Mouse (Mus musculus) liver, postnatal 0 days (tissue): ENCODE data around the gene Mgat5. TPM values are rescaled to one million over a fixed set of nuclear protein-coding genes. Genes with fewer than 3 reads are reported as not detected.

Experiments used
- ATAC-seq: fragments of 200-750 bp; cut with Nextera tagmentation; 2 replicates; pipeline ENCODE4 v1.8.0; 2017; ENCODE audit warnings: mild to moderate bottlenecking, moderate library complexity
- DNase-seq: peaks from one replicate; pipeline ENCODE4 v3.0.0-alpha.2; 2016
- H3K27ac ChIP-seq: fragments of 300-500 bp; sonication (generic); 2 replicates; pipeline ENCODE4 v1.5.1; 2014; ENCODE audit warnings: antibody characterized with exemption, moderate library complexity, mild to moderate bottlenecking, low read depth
- H3K27me3 ChIP-seq: fragments of 300-500 bp; sonication (generic); 2 replicates; pipeline ENCODE4 v1.6.1; 2014; ENCODE audit warnings: low read length, control low read depth, mixed read lengths; ENCODE audit not compliant: insufficient read depth
- H3K36me3 ChIP-seq: fragments of 300-500 bp; sonication (generic); replicated peaks from 2 replicates; pipeline ENCODE4 v1.6.1; 2014; ENCODE audit warnings: mild to moderate bottlenecking, control low read depth, low read length, moderate library complexity, mixed read lengths; ENCODE audit not compliant: insufficient read depth
- H3K4me1 ChIP-seq: fragments of 300-500 bp; sonication (generic); 2 replicates; pipeline ENCODE4 v1.6.1; 2014; ENCODE audit warnings: antibody characterized with exemption, mild to moderate bottlenecking, control low read depth; ENCODE audit not compliant: insufficient read depth
- H3K4me2 ChIP-seq: fragments of 300-500 bp; sonication (generic); 2 replicates; pipeline ENCODE4 v1.6.1; 2014; ENCODE audit warnings: low read depth, mild to moderate bottlenecking, low read length, moderate library complexity, mixed read lengths
- H3K4me3 ChIP-seq: fragments of 300-500 bp; sonication (generic); 2 replicates; pipeline ENCODE4 v1.5.1; 2014; ENCODE audit warnings: low read depth, low read length
- H3K9ac ChIP-seq: fragments of 300-500 bp; sonication (generic); replicated peaks from 2 replicates; pipeline ENCODE4 v1.6.1; 2014; ENCODE audit warnings: mild to moderate bottlenecking, moderate library complexity
- H3K9me3 ChIP-seq: fragments of 300-500 bp; sonication (generic); 2 replicates; pipeline ENCODE4 v1.6.1; 2016; ENCODE audit warnings: mild to moderate bottlenecking, control low read depth, low read length, mixed read lengths
- CTCF ChIP-seq: sonication (generic); IDR thresholded peaks from 2 replicates; pipeline ENCODE4 v1.5.1; 2016; ENCODE audit warnings: antibody characterized with exemption, low read depth
- EP300 ChIP-seq: IDR thresholded peaks from 2 replicates; pipeline ENCODE4 v1.6.1; 2016; ENCODE audit warnings: antibody characterized with exemption, low read depth, mild to moderate bottlenecking
- WGBS: fragments of 180-500 bp; shearing (Covaris S2); extraction: QIAGEN DNeasy Blood & Tissue Kit; methylation state at CpG from one replicate; pipeline ENCODE4 v1.1.7; 2014; ENCODE audit not compliant: insufficient replicate concordance; 5-methylcytosine and 5-hydroxymethylcytosine counted together
- polyA plus RNA-seq: library from polyadenylated mRNA; unstranded; fragments of >200 nt; fragmentation: Nextera tagmentation; extraction: Ambion mirVana; gene quantifications from 2 replicates; pipeline ENCODE4 v1.2.1, GENCODE M21; 2015

The Mgat5 gene
- polyA plus RNA-seq, 1 experiment from 2014 or later: 0.86 TPM

DNA sequence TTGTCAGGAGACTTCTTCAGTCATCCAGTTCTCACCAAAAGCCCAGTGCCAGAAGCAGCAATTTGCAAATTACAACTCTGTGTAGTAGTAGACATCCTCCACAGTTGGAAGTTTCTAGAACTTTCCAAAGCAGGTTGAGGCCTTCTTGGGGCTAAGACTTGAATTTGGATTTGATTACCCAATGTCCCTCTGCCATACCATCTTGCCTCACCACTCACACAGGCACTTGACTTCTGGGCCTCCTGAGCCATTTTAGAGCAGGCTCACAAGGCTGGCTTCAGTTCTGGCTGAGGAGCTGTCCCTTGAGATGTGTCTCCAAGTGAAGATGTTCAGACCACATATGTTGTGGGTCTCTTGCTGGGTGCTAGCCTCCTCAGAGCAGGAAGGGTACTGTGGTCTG, 86.9 kb downstream of the Mgat5 start:
- no peaks in the 10 kb centered on the region for H3K27me3 ChIP-seq
- ATAC-seq (no peak), DNase-seq (no peak)
- H3K9me3 ChIP-seq: no peaks in the 10 kb centered on the region
- no peak overlapping the region for H3K4me2 ChIP-seq
- peaks cover 6% of the 10 kb centered on the region for H3K4me1 ChIP-seq
- no peak overlapping the region for H3K27ac ChIP-seq
- H3K36me3 ChIP-seq: no peaks in the 10 kb centered on the region
- no peak overlapping the region for H3K4me3 ChIP-seq
- no peak for TF ChIP-seq CTCF
- no peak for TF ChIP-seq EP300
- H3K9ac ChIP-seq: no peak overlapping the region

GRCm38 (mm10) chr1:127293286-127293685, 88.5 kb downstream of the Mgat5 start:
- H3K9me3 ChIP-seq: no peaks in the 10 kb centered on the region
- no peak overlapping the region for H3K4me3 ChIP-seq
- H3K4me2 ChIP-seq: no peak overlapping the region
- no peak overlapping the region for H3K27ac ChIP-seq
- DNase-seq (no peak), ATAC-seq (no peak)
- H3K36me3 ChIP-seq: no peaks in the 10 kb centered on the region
- H3K27me3 ChIP-seq: no peaks in the 10 kb centered on the region
- H3K9ac ChIP-seq: no peak overlapping the region
- TF ChIP-seq EP300 (no peak), CTCF (no peak)
- peaks cover 12% of the 10 kb centered on the region for H3K4me1 ChIP-seq
- WGBS: 74% methylated on average over 5 of the region's 5 CpGs

DNA sequence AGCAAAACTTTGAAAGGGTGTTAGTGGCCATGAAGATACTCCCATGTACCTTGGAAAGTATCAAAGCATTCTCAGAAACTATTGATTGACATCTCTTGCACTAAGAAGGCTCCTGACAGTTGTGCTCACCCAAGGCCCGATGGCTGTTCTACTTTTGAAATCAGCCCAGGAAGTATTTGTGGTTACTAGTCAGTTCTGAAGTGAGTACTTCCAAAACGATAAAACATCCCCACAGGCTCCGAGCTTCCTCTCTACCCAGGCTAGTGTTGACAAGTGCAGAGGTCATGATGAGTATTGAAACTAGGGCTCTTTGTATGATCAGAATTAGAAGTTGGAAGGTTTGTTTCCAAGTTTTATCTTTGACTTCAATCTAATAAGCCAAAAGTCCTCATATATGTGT, 92.0 kb downstream of the Mgat5 start:
- Histone ChIP-seq H3K27me3 (no peaks in the 10 kb centered on the region), H3K4me2 (no peak overlapping the region), H3K9me3 (no peaks in the 10 kb centered on the region), H3K27ac (no peak overlapping the region), H3K36me3 (no peaks in the 10 kb centered on the region), H3K4me1 (peaks cover 9% of the 10 kb centered on the region), H3K9ac (no peak overlapping the region), H3K4me3 (no peak overlapping the region)
- no peak for DNase-seq
- no peak for ATAC-seq
- no peak for TF ChIP-seq EP300
- TF ChIP-seq CTCF: no peak
- 8% methylated on average over 3 of the region's 3 CpGs for WGBS

DNA sequence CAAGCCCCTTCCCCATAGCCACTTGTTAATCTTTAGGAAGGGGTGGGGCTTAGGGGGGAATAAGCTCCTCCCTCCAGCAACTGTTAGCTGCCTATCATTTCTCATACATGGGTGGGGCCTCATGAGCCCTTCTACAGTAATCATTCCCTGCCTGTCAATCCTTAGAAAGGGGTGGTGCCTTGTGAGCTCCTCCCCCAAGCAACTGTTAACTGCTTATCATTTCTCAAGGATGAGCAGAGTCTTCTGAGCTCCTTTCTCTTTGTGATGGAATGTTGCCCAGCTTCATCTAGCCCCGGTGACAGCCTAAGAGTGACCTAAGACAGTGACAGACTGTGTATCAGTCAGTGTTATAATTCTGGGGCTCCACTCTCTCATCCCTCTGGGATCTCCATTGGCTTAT, 95.0 kb downstream of the Mgat5 start:
- Histone ChIP-seq H3K9ac (no peak overlapping the region), H3K4me3 (no peak overlapping the region), H3K36me3 (no peaks in the 10 kb centered on the region), H3K27me3 (no peaks in the 10 kb centered on the region), H3K4me1 (peaks cover 9% of the 10 kb centered on the region), H3K4me2 (no peak overlapping the region), H3K9me3 (no peaks in the 10 kb centered on the region), H3K27ac (no peak overlapping the region)
- no peak for DNase-seq
- peak; percentile 43; the same call in 1 of the 2 replicates for ATAC-seq
- TF ChIP-seq CTCF (no peak), EP300 (no peak)
- WGBS: 65% methylated on average over 1 of the region's 1 CpGs

DNA sequence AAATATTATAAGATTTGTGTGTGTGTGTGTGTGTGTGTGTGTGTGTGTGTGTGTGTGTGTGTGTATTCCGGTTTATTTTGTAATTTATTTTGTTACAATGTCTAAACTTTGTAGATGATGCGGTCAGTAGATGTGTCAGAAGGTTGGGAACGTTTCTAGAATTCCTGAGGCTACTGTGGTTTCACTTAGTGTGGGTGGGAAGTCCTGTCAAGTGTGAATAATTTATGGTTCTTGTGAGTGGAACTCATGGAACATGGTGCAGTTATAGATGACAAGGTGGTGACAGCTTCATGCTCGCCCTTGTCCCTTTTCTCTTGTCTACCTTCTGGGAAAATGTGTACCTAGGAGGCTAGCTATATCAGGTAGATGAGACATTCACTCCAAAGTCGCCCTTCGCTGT, 96.2 kb downstream of the Mgat5 start:
- 80% methylated on average over 6 of the region's 6 CpGs for WGBS
- Histone ChIP-seq H3K4me3 (no peak overlapping the region), H3K4me1 (peaks cover 9% of the 10 kb centered on the region), H3K27me3 (no peaks in the 10 kb centered on the region), H3K36me3 (no peaks in the 10 kb centered on the region), H3K4me2 (no peak overlapping the region), H3K27ac (no peak overlapping the region), H3K9ac (no peak overlapping the region), H3K9me3 (no peaks in the 10 kb centered on the region)
- no peak for TF ChIP-seq CTCF
- no peak for TF ChIP-seq EP300
- DNase-seq: no peak
- no peak for ATAC-seq

GRCm38 (mm10) chr1:127302620-127303019, 97.8 kb downstream of the Mgat5 start:
- H3K4me3 ChIP-seq: no peak overlapping the region
- no peak for TF ChIP-seq EP300
- no peak for TF ChIP-seq CTCF
- 0 out of 2 replicates have a peak, but pooled peaks have one; percentile 29 for ATAC-seq
- H3K4me1 ChIP-seq: no peaks in the 10 kb centered on the region
- no peak for DNase-seq
- no peak overlapping the region for H3K4me2 ChIP-seq
- no peak overlapping the region for H3K9ac ChIP-seq
- no peaks in the 10 kb centered on the region; the same call in 1 of the 2 replicates for H3K36me3 ChIP-seq
- no peaks in the 10 kb centered on the region for H3K9me3 ChIP-seq
- H3K27ac ChIP-seq: no peak overlapping the region
- no peaks in the 10 kb centered on the region for H3K27me3 ChIP-seq
- 56% methylated on average over 2 of the region's 2 CpGs for WGBS

DNA sequence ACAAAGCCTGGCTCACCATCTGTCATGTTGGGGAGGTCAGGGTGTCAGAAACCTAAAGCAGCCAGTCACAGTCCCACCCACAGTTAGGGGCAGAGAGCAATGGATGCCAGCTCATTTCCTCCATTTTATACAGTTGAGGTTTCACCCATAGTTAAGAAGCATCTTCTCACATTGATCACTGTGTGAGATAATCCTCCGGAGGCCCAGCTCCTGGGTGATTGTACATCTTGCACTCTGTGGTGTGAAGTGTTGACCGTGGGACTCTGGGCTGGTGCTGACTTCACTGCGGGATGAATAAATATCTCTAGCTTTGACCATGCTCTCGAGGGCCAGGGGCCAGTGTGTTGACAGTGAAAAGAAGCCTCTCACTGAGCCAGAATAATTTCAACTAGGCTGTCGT, 99.0 kb downstream of the Mgat5 start:
- no peak for DNase-seq
- H3K9me3 ChIP-seq: no peaks in the 10 kb centered on the region
- H3K4me1 ChIP-seq: no peaks in the 10 kb centered on the region
- H3K4me3 ChIP-seq: no peak overlapping the region
- H3K4me2 ChIP-seq: no peak overlapping the region
- ATAC-seq: no peak
- no peak for TF ChIP-seq EP300
- TF ChIP-seq CTCF: no peak
- 68% methylated on average over 5 of the region's 5 CpGs for WGBS
- H3K36me3 ChIP-seq: no peaks in the 10 kb centered on the region; the same call in 1 of the 2 replicates
- H3K9ac ChIP-seq: no peak overlapping the region
- H3K27ac ChIP-seq: no peak overlapping the region
- H3K27me3 ChIP-seq: no peaks in the 10 kb centered on the region
